Mouse (Mus musculus): Measurements from ENCODE around the gene Mafg. TPM values are rescaled to one million over a fixed set of nuclear protein-coding genes. Genes with fewer than 3 reads are reported as not detected.

Mafg gene
- polyA plus RNA-seq, 1 experiment from 2014 or later, result 20.2 TPM

- no peak overlapping the region for H3K4me3 ChIP-seq
- H3K27ac ChIP-seq, result no peak overlapping the region
- peaks cover 59% of the 10 kb centered on the region for H3K36me3 ChIP-seq (replicated peaks)
- 92% methylated on average over 11 of the region's 11 CpGs for WGBS
- no peaks in the 10 kb centered on the region for H3K27me3 ChIP-seq (ENCODE audit: poor library complexity, severe bottlenecking)
- no peaks in the 10 kb centered on the region for H3K9me3 ChIP-seq
- H3K4me1 ChIP-seq, result peaks cover 64% of the 10 kb centered on the region
- DNase-seq (ENCODE audit: extremely low spot score, low spot score), result no peak
Measured at GRCm38 (mm10) chr11:120626785-120627467, 6.5 kb downstream of the Mafg start.

DNA sequence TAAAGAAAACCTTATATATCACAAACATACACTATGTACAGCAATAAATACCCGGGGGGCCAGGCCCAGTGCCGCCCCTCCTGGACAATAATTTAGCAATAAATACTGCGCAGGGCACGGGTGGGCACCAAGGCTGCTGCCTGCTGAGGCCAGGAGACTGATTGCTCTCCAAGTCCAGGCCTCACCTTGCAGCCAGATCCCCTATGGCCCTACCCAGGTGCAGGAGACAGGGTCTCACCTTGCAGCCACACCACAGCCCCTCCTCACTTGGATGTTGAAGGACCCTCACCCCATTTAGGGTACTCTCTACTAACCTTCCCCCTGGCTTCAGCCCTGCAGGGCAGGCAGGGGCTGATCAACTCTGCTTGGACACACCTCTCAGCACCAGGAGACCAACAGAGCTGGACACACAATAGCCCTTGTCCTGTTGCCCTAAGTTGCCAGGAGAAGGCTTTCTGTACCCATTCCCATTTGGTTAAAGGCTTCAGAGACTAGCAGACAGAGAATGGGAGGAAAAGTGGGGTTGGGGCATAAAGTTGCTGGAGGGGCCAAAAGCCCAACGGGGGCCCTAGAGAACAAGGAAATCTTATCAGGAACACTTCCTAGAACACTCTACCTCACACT, 8.1 kb downstream of the Mafg start, which contains the start of gene Sirt7:
Sirt7 (minus strand) TSS at position 89 of the 624 bp plus-strand sequence.
- Histone ChIP-seq H3K36me3 (replicated peaks) (peaks cover 75% of the 10 kb centered on the region), H3K4me1 (peaks cover 47% of the 10 kb centered on the region), H3K27ac (peak within 1 kb of the TSS; percentile 83), H3K27me3 (ENCODE audit: poor library complexity, severe bottlenecking) (no peaks in the 10 kb centered on the region), H3K4me3 (peak within 1 kb of the TSS; percentile 88), H3K9me3 (no peaks in the 10 kb centered on the region)
- DNase-seq (ENCODE audit: extremely low spot score, low spot score), result no peak
- 22% methylated on average over 5 of the region's 5 CpGs for WGBS

DNA sequence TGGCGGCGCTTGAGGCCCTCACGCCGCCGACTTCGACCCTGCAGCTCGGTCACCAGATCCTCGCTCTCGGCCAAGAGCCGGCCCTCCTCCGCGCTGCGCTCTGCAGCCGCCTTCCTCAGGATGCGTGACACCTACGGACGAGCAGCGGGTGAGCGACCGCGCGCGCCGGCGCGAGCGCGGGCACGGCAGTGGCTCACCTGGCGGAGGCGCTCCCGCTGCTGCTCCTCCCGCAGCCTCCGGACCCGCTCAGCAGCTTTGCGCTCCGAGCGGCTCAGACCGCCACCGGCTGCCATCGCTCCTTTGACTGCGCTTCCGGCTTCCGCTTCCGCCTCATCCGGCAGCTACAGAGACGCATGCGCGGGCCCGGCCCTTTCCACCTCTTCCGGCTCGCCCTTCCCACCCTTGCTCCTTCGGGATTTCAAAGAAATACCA, 8.7 kb downstream of the Mafg start:
- WGBS, result under 1% methylated on average over 53 of the region's 53 CpGs
- peaks cover 76% of the 10 kb centered on the region for H3K36me3 ChIP-seq (replicated peaks)
- peak overlapping the region; percentile 83 for H3K27ac ChIP-seq
- H3K4me1 ChIP-seq, result peaks cover 42% of the 10 kb centered on the region
- DNase-seq (ENCODE audit: extremely low spot score, low spot score), result peak; percentile 82
- no peaks in the 10 kb centered on the region for H3K27me3 ChIP-seq (ENCODE audit: poor library complexity, severe bottlenecking)
- peak overlapping the region; percentile 88 for H3K4me3 ChIP-seq
- H3K9me3 ChIP-seq, result no peaks in the 10 kb centered on the region

- Histone ChIP-seq H3K27me3 (ENCODE audit: poor library complexity, severe bottlenecking) (no peaks in the 10 kb centered on the region), H3K4me1 (peaks cover 36% of the 10 kb centered on the region), H3K9me3 (no peaks in the 10 kb centered on the region), H3K27ac (peak overlapping the region; percentile 83), H3K36me3 (replicated peaks) (peaks cover 75% of the 10 kb centered on the region), H3K4me3 (peak overlapping the region; percentile 88)
- WGBS, result 14% methylated on average over 30 of the region's 30 CpGs
- DNase-seq (ENCODE audit: extremely low spot score, low spot score), result peak; percentile 61
Measured at GRCm38 (mm10) chr11:120623961-120624679, 9.3 kb downstream of the Mafg start.

DNA sequence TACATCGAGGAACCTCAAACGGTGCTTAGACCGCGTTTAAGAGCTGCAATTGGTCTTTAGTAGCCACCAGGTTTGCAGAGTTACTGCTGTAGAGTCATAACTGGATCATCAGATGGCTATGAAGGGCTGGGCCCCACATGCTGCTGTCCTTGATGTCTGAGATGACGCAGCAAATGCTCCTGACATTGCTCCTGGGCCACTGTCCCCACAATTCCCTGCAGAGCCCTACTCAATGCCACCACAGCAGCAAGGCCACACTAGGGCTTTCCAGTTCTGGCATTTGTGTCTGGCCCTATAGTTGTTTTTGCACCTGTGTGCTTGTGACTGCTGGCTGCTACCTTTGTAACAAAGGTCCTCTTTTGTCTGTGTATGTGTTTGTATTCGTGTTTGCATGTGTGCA, 10.6 kb downstream of the Mafg start:
- Histone ChIP-seq H3K36me3 (replicated peaks) (peaks cover 77% of the 10 kb centered on the region), H3K4me3 (no peak overlapping the region), H3K9me3 (no peaks in the 10 kb centered on the region; the same call in 1 of the 2 replicates), H3K27ac (no peak overlapping the region), H3K27me3 (ENCODE audit: poor library complexity, severe bottlenecking) (no peaks in the 10 kb centered on the region), H3K4me1 (peaks cover 41% of the 10 kb centered on the region)
- 91% methylated on average over 6 of the region's 6 CpGs for WGBS
- DNase-seq (ENCODE audit: extremely low spot score, low spot score), result no peak

- WGBS, result 93% methylated on average over 14 of the region's 14 CpGs
- Histone ChIP-seq H3K27ac (no peak overlapping the region), H3K4me3 (no peak overlapping the region), H3K36me3 (replicated peaks) (peaks cover 66% of the 10 kb centered on the region), H3K9me3 (no peaks in the 10 kb centered on the region; the same call in 1 of the 2 replicates), H3K27me3 (ENCODE audit: poor library complexity, severe bottlenecking) (no peaks in the 10 kb centered on the region), H3K4me1 (peaks cover 51% of the 10 kb centered on the region)
- DNase-seq (ENCODE audit: extremely low spot score, low spot score), result no peak
Measured at GRCm38 (mm10) chr11:120620195-120620594, 13.2 kb downstream of the Mafg start.

DNA sequence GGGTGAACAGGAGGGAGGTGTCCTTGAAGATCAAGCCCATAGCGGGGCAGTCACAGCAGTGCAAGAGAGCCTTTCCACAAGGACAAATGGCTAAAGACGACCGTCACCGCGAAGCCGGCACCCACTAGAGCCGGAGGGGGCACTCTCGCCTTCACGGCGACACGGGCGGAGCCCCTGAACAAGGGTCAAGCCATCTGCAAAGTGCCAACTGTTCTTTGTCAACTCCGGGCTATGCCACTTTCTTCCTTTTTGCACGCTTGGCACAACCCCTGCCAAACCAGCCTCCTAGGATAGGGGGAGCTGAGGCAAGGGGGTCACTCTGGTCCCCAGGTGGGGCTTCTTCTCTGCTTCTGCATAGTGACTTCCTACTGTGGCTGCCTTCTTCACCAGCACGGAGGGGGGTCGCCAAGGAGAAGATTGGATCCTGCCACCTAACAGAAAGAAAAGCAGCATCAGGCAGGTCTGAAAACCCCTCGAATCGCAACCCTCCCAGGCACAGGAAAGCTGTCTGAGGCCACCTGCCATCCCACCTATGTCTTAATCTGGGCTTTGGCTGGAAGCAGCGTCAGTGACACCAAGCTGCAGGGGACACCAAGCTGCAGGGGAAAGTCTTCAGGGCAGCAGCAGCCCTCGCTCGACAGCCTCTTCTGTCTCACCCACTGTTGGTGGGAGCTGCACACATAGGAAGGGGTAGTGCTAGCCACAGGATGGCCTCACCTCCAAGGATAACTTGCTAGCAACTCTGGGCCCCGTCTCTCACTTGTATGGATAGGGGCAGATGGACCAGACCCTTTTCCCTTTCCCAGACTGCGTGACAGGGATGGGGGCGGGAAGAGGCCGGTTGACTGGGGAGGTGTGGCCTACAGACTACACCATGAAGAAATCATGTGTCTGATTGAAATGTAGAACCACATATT, 14.5 kb downstream of the Mafg start:
- Histone ChIP-seq H3K4me1 (peaks cover 39% of the 10 kb centered on the region), H3K9me3 (no peaks in the 10 kb centered on the region; the same call in 1 of the 2 replicates), H3K4me3 (peak overlapping the region; percentile 83), H3K27me3 (ENCODE audit: poor library complexity, severe bottlenecking) (no peaks in the 10 kb centered on the region), H3K27ac (peak overlapping the region; percentile 90; the same call in 1 of the 2 replicates), H3K36me3 (replicated peaks) (peaks cover 79% of the 10 kb centered on the region)
- DNase-seq (ENCODE audit: extremely low spot score, low spot score), result no peak
- 93% methylated on average over 25 of the region's 25 CpGs for WGBS

DNA sequence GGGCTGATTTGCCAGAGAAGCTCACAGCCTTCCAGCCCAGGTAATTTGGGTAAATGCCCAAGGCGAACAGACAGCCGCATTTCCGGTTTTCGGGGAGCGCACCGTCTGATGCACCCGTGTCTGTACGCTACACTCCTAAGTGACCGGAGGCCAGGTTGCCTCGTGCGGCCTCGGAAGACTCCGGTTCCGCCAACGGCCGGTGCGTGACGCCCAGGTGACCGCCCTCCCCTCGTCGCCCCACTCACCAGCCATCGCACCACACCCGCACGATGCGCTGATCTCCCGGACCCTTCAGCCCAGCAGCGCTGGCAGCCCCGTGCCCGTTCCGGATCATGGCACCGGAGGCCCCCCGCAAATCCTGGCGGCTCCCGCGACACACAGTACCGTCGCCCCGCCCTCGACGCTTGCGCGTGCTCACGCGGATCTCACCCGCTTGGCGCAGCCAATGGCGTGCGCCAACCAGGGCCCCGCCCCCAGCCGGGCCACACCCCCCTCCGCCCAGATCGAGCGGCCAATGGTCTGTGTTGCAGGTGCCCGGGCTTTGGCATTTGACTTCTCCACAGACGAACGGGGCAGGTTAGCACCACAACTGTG, 15.8 kb downstream of the Mafg start, which contains the start of gene Pcyt2:
Pcyt2 (minus strand) TSS at position 418 of the 594 bp plus-strand sequence.
- Histone ChIP-seq H3K27me3 (ENCODE audit: poor library complexity, severe bottlenecking) (no peaks in the 10 kb centered on the region), H3K36me3 (replicated peaks) (peaks cover 82% of the 10 kb centered on the region), H3K4me1 (peaks cover 32% of the 10 kb centered on the region), H3K27ac (peak within 1 kb of the TSS; percentile 90), H3K4me3 (peak within 1 kb of the TSS; percentile 83), H3K9me3 (no peaks in the 10 kb centered on the region; the same call in 1 of the 2 replicates)
- WGBS, result under 1% methylated on average over 56 of the region's 56 CpGs
- DNase-seq (ENCODE audit: extremely low spot score, low spot score), result peak; percentile 89

DNA sequence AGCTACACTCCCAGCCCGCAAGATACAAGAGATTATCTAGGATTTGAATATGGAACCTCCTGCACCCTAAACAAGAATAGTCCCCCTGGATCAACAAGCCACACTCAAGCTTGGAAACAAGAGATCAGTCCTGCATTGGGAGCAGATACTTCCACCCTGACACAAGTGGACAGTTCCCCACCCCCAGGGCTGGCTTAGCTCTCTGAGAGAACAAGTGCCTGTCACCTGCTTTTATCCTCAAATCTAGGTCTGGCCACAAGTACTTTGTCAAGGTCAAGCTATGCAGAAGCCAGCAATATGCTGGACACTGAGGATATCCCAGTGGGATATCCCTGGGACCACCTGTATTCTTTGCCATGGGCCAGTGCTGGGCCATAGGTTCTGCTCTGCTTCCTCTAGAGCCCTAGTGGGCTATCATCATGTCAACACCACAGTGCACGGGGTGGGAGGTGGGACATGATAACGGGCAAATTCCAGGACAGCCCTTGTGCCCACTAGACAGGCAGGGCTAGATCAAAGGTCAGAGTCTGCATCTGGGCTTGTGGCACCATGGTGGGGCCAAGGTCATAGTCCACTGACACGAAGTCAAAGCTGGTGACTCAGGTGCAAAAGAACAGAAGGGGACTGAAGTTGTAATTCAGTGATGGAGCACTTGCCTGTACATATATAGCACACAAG, 16.6 kb downstream of the Mafg start:
- no peak for DNase-seq (ENCODE audit: extremely low spot score, low spot score)
- peaks cover 82% of the 10 kb centered on the region for H3K36me3 ChIP-seq (replicated peaks)

DNA sequence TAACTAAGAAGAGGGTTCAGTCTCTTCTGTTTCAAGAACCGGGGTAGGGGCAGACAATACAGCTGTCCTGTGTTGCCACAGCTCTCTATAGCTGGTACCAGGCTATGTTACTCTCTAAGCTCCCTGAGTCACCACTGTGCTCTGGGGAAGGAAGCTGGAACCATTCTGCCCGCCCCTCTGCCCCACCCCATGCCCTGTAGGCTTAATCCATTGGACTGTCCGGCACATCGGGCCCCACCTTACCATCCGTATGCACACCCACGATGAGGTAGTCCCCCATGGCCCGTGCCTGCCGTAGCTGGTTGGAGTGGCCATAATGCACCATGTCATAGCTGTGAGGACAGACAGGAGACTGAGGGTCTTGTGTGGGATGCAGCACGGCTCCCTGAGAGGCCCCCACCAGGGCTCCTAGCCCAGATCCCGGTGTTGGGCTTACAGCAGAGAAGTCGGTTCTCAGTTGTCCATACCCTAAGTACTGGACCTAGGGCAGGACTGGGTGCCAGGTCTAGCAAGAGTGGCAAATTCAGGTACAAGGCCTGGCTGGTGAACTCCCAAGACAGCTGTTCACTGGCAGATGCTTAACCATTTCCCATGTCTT, 17.7 kb downstream of the Mafg start:
- peaks cover 82% of the 10 kb centered on the region for H3K36me3 ChIP-seq (replicated peaks)
- 92% methylated on average over 11 of the region's 11 CpGs for WGBS
- peak overlapping the region; percentile 83 for H3K4me3 ChIP-seq
- no peaks in the 10 kb centered on the region for H3K27me3 ChIP-seq (ENCODE audit: poor library complexity, severe bottlenecking)
- DNase-seq (ENCODE audit: extremely low spot score, low spot score), result no peak
- H3K4me1 ChIP-seq, result peaks cover 32% of the 10 kb centered on the region
- no peak overlapping the region for H3K27ac ChIP-seq
- H3K9me3 ChIP-seq, result no peaks in the 10 kb centered on the region; the same call in 1 of the 2 replicates

More for the DNA sequence above, 16.6 kb downstream of the Mafg start:
- H3K4me3 ChIP-seq, result peak overlapping the region; percentile 83
- peak overlapping the region; percentile 90 for H3K27ac ChIP-seq
- no peaks in the 10 kb centered on the region for H3K27me3 ChIP-seq (ENCODE audit: poor library complexity, severe bottlenecking)
- H3K9me3 ChIP-seq, result no peaks in the 10 kb centered on the region; the same call in 1 of the 2 replicates
- H3K4me1 ChIP-seq, result peaks cover 32% of the 10 kb centered on the region
- 55% methylated on average over 4 of the region's 4 CpGs for WGBS

DNA sequence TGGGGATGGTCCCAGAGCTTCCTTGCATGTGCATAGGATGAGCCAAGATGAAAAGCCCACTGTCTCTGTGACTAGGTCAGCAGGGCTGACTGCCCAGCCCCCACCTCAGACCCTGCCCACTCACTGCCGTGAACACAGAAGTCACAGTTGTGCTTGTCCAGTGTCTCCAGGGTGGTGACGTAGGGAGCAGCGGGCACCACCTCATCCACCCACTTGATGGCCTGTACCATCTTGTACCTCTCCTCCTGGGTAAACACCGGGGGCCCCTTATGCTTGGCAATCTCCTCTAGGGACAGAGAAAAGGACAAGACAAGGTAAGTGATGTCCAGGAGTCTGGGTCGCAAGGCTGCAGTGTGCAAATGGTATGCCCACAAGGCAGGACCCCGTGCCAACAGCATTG, 18.2 kb downstream of the Mafg start:
- peaks cover 32% of the 10 kb centered on the region for H3K4me1 ChIP-seq
- no peak overlapping the region for H3K27ac ChIP-seq
- peaks cover 82% of the 10 kb centered on the region for H3K36me3 ChIP-seq (replicated peaks)
- no peaks in the 10 kb centered on the region; the same call in 1 of the 2 replicates for H3K9me3 ChIP-seq
- 94% methylated on average over 6 of the region's 6 CpGs for WGBS
- no peaks in the 10 kb centered on the region for H3K27me3 ChIP-seq (ENCODE audit: poor library complexity, severe bottlenecking)
- H3K4me3 ChIP-seq, result no peak overlapping the region
- DNase-seq (ENCODE audit: extremely low spot score, low spot score), result no peak
